Mouse (Mus musculus) heart, embryonic 16.5 days (tissue): ENCODE results near the gene Acot11. TPM values are rescaled to one million over a fixed set of nuclear protein-coding genes. Genes with fewer than 3 reads are reported as not detected.
A peak's percentile ranks its signal among the peaks of the same experiment; 100 is the strongest.
"Not testable (repeated sequence)": the region's sequence is repeated elsewhere in the genome, so short reads cannot be mapped to it uniquely, and the experiment has no call there.

Experiments
- ATAC-seq: fragments of 200-750 bp; cut with Nextera tagmentation; replicated peaks from 2 replicates; pipeline ENCODE4 v1.8.0; 2017; ENCODE audit warnings: moderate number of reproducible peaks; ENCODE audit not compliant: insufficient read depth, low FRiP score; ENCODE audit errors: extremely low read depth
- H3K27ac ChIP-seq: fragments of 300-500 bp; sonication (generic); 2 replicates; pipeline ENCODE4 v1.5.1; 2014; ENCODE audit warnings: mild to moderate bottlenecking, low read length, control low read depth, moderate library complexity
- H3K27me3 ChIP-seq: fragments of 300-500 bp; sonication (generic); 2 replicates; pipeline ENCODE4 v1.6.1; 2014; ENCODE audit warnings: low read length, mixed read lengths; ENCODE audit not compliant: control insufficient read depth, insufficient read depth
- H3K36me3 ChIP-seq: fragments of 300-500 bp; sonication (generic); 2 replicates; pipeline ENCODE4 v1.6.1; 2014; ENCODE audit not compliant: control insufficient read depth, insufficient read depth
- H3K4me1 ChIP-seq: fragments of 300-500 bp; sonication (generic); 2 replicates; pipeline ENCODE4 v1.6.1; 2014; ENCODE audit warnings: low read length, mixed read lengths; ENCODE audit not compliant: control insufficient read depth, insufficient read depth
- H3K4me2 ChIP-seq: fragments of 300-500 bp; sonication (generic); 2 replicates; pipeline ENCODE4 v1.6.1; 2014; ENCODE audit warnings: low read depth, mild to moderate bottlenecking, control low read depth, low read length
- H3K4me3 ChIP-seq: fragments of 300-500 bp; sonication (generic); 2 replicates; pipeline ENCODE4 v1.5.1; 2014; ENCODE audit warnings: mild to moderate bottlenecking, control low read depth, low read length
- H3K9ac ChIP-seq: fragments of 300-500 bp; sonication (generic); 2 replicates; pipeline ENCODE4 v1.6.1; 2014; ENCODE audit warnings: low read length, control low read depth
- H3K9me3 ChIP-seq: fragments of 300-500 bp; sonication (generic); replicated peaks from 2 replicates; pipeline ENCODE4 v1.6.1; 2016; ENCODE audit warnings: low read length; ENCODE audit not compliant: control insufficient read depth
- WGBS: fragments of 180-500 bp; shearing (Covaris S2); extraction: QIAGEN DNeasy Blood & Tissue Kit; methylation state at CpG from one replicate; pipeline ENCODE4 v1.1.7; 2014; 5-methylcytosine and 5-hydroxymethylcytosine counted together
- polyA plus RNA-seq: library from polyadenylated mRNA; unstranded; fragments of >200 nt; fragmentation: Nextera tagmentation; extraction: Ambion mirVana; gene quantifications from 2 replicates; pipeline ENCODE4 v1.2.1, GENCODE M21; 2015

The Acot11 gene
- polyA plus RNA-seq, 1 experiment from 2014 or later, result 7.9 TPM

- ATAC-seq, H3K4me2 ChIP-seq, H3K27me3 ChIP-seq, H3K27ac ChIP-seq, H3K9ac ChIP-seq, H3K9me3 ChIP-seq, H3K36me3 ChIP-seq, H3K4me3 ChIP-seq: not testable (repeated sequence)
- WGBS, result 85% methylated on average over 6 of the region's 6 CpGs
- peaks cover 25% of the 10 kb centered on the region for H3K4me1 ChIP-seq
These were observed 29.0 kb downstream of the Acot11 start for GRCm38 (mm10) chr4:106775767-106776166.

- no peaks in the 10 kb centered on the region for H3K9me3 ChIP-seq
- no peak overlapping the region for H3K4me2 ChIP-seq
- no peak overlapping the region for H3K27ac ChIP-seq
- 0 out of 2 replicates have a peak, but pooled peaks cover 3% of the 10 kb centered on the region for H3K36me3 ChIP-seq
- ATAC-seq, result no peak
- H3K27me3 ChIP-seq, result no peaks in the 10 kb centered on the region
- H3K9ac ChIP-seq, result no peak overlapping the region
- H3K4me1 ChIP-seq, result no peaks in the 10 kb centered on the region; the same call in none of the 2 replicates
- 82% methylated on average over 1 of the region's 1 CpGs for WGBS
- H3K4me3 ChIP-seq, result no peak overlapping the region
These were observed 32.2 kb downstream of the Acot11 start for GRCm38 (mm10) chr4:106772558-106772957.

GRCm38 (mm10) chr4:106769306-106769705 is 35.5 kb downstream of the Acot11 start:
- H3K9ac ChIP-seq, result no peak overlapping the region
- no peaks in the 10 kb centered on the region for H3K27me3 ChIP-seq
- H3K4me1 ChIP-seq, result no peaks in the 10 kb centered on the region
- H3K4me3 ChIP-seq, result no peak overlapping the region
- ATAC-seq, result no peak
- 78% methylated on average over 2 of the region's 2 CpGs for WGBS
- no peaks in the 10 kb centered on the region for H3K9me3 ChIP-seq
- 0 out of 2 replicates have a peak, but pooled peaks cover 3% of the 10 kb centered on the region for H3K36me3 ChIP-seq
- H3K27ac ChIP-seq, result no peak overlapping the region
- H3K4me2 ChIP-seq, result no peak overlapping the region

- no peak overlapping the region for H3K9ac ChIP-seq
- H3K36me3 ChIP-seq, result peaks cover 14% of the 10 kb centered on the region
- H3K9me3 ChIP-seq, result no peaks in the 10 kb centered on the region
- no peak overlapping the region for H3K4me2 ChIP-seq
- 78% methylated on average over 7 of the region's 7 CpGs for WGBS
- H3K4me3 ChIP-seq, result no peak overlapping the region
- no peaks in the 10 kb centered on the region for H3K27me3 ChIP-seq
- no peak overlapping the region for H3K27ac ChIP-seq
- no peaks in the 10 kb centered on the region for H3K4me1 ChIP-seq
- no peak for ATAC-seq
These were observed 40.6 kb downstream of the Acot11 start for GRCm38 (mm10) chr4:106764166-106764565.

GRCm38 (mm10) chr4:106751726-106752125 is 53.1 kb downstream of the Acot11 start:
- WGBS, result 89% methylated on average over 6 of the region's 6 CpGs
- H3K9ac ChIP-seq, result no peak overlapping the region
- H3K4me3 ChIP-seq, result no peak overlapping the region
- 0 out of 2 replicates have a peak, but pooled peaks cover 2% of the 10 kb centered on the region for H3K36me3 ChIP-seq
- ATAC-seq, result no peak
- H3K4me2 ChIP-seq, result no peak overlapping the region
- H3K27ac ChIP-seq, result no peak overlapping the region
- H3K9me3 ChIP-seq, result no peaks in the 10 kb centered on the region
- H3K27me3 ChIP-seq, result no peaks in the 10 kb centered on the region
- H3K4me1 ChIP-seq, result no peaks in the 10 kb centered on the region

- Histone ChIP-seq H3K27me3 (no peaks in the 10 kb centered on the region), H3K4me2 (peak overlapping the region; percentile 45), H3K9ac (no peak overlapping the region; the same call in 1 of the 2 replicates), H3K4me1 (no peaks in the 10 kb centered on the region), H3K4me3 (peak overlapping the region; percentile 17; the same call in 1 of the 2 replicates), H3K27ac (no peak overlapping the region), H3K36me3 (0 out of 2 replicates have a peak, but pooled peaks cover 2% of the 10 kb centered on the region), H3K9me3 (no peaks in the 10 kb centered on the region)
- WGBS, result 5% methylated on average over 7 of the region's 7 CpGs
- ATAC-seq, result peak; percentile 53; the same call in 1 of the 2 replicates
These were observed 55.1 kb downstream of the Acot11 start for GRCm38 (mm10) chr4:106749699-106750098.

GRCm38 (mm10) chr4:106747001-106747580 is 57.7 kb downstream of the Acot11 start:
- WGBS, result 78% methylated on average over 1 of the region's 1 CpGs
- Histone ChIP-seq H3K9ac (no peak overlapping the region), H3K27ac (no peak overlapping the region), H3K4me2 (no peak overlapping the region), H3K4me3 (no peak overlapping the region), H3K9me3 (no peaks in the 10 kb centered on the region), H3K27me3 (no peaks in the 10 kb centered on the region), H3K4me1 (no peaks in the 10 kb centered on the region), H3K36me3 (no peaks in the 10 kb centered on the region)
- no peak for ATAC-seq

- ATAC-seq, result no peak
- WGBS, result 79% methylated on average over 7 of the region's 7 CpGs
- no peaks in the 10 kb centered on the region for H3K4me1 ChIP-seq
- H3K9me3 ChIP-seq, result no peaks in the 10 kb centered on the region
- H3K36me3 ChIP-seq, result no peaks in the 10 kb centered on the region
- H3K27me3 ChIP-seq, result no peaks in the 10 kb centered on the region
- H3K9ac ChIP-seq, result no peak overlapping the region
- H3K4me3 ChIP-seq, result no peak overlapping the region
- no peak overlapping the region for H3K27ac ChIP-seq
- H3K4me2 ChIP-seq, result no peak overlapping the region
These were observed 58.9 kb downstream of the Acot11 start for GRCm38 (mm10) chr4:106745862-106746261.

- H3K4me1 ChIP-seq, result no peaks in the 10 kb centered on the region
- H3K27me3 ChIP-seq, result no peaks in the 10 kb centered on the region
- H3K27ac ChIP-seq, result no peak overlapping the region
- WGBS, result 76% methylated on average over 3 of the region's 3 CpGs
- no peaks in the 10 kb centered on the region for H3K36me3 ChIP-seq
- H3K9me3 ChIP-seq, result no peaks in the 10 kb centered on the region
- H3K4me3 ChIP-seq, result no peak overlapping the region
- no peak for ATAC-seq
- H3K4me2 ChIP-seq, result no peak overlapping the region
- no peak overlapping the region for H3K9ac ChIP-seq
These were observed 66.9 kb downstream of the Acot11 start for GRCm38 (mm10) chr4:106737904-106738303.
